Mouse (Mus musculus) lung, postnatal 4 days (tissue): ENCODE data around the gene Pnpla5.
A peak's percentile ranks its signal among the peaks of the same experiment; 100 is the strongest.
"Not testable (repeated sequence)": the region's sequence is repeated elsewhere in the genome, so short reads cannot be mapped to it uniquely, and the experiment has no call there.

Experiments used
- DNase-seq, 2 experiments: peaks; one replicate each; pipeline ENCODE4 v3.0.0; 2021

The Pnpla5 gene

DNA sequence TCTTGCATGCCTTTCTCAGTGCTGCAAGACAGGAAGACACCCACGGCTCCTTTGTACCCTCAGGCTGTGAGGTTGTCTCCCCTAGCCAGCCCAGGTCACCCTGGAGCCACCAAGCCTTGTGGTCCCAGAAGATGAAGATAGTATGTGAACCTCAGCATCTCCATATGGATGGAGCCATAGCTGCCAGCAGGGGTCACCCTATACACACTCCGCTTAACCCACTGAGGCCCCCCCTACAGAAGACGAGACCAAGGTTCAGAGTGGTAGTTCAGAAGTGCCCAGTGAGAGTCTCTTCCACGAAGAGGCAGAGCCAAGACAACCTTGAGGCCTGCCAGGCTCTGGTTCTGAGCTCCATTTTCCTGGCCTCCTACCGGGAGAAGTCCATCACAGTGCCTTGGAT, 7.2 kb downstream of the Pnpla5 start:
- DNase-seq = no peak

DNA sequence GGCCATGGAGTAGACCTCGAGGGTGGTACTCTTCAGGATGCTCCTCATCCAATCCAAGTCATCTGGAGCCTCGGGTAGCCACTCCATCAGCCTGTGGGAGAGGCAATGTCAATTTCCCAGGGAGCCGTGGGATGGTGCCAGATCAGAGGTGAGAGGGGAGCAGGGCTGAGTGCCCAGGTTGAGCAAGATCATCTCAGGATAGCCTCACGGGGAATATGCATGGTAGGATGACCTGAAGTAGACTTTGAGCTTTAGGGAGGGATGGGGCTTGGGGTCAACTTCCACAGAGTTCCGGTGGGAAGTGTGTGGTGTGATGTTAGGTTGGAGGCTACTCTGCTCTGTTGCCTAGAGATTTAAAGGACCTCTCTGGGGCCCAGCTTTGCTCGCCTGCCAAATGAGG, 9.1 kb downstream of the Pnpla5 start:
- no peak for DNase-seq

DNA sequence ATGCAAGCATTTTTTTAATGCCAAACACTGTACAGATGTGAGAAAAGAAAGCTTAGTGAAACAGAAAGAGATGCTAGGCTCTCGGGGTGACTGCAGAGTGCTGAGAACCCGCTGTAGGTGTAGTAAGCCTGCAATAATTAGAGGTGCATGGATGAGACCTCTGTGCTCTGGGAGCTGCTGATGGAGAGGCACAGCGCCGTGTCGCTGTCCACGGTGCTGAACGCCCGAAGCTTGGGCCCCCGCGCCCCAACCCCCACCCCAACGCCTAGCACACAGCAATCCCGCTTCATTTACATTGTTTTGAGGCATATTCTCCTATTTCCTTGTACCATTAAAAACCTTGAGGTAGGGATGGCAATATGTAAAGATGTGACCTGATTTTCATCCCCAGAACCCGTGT, 14.1 kb downstream of the Pnpla5 start:
- peak in 1 of 2 experiments; percentile 30 for DNase-seq

DNA sequence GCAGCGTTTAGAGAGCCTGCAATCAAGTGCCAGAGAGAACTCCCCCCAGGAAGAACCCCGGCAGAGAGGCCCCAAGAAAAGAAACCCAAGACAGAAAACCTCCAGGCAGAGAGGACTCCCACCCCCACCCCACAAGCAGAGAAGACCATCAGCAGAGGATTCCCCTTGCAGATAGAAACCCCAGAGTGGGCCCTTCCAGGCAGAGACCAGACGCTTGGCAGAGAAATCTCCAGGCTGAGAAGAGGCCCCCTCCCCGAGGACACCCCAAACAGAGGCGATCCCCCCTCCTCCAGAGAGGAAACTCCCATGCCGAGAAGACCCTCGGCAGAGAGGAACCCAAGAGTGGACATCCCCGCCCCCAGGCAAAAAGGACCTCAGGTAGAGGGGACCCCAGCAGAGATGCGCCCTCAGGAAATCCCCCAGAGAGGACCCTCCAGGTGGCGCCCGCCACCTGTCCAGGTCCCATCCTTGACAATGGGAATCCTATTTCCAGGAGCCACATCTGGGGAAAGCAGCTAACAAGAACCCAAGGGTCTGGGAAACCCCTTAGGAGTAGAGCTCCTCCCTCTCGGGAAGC, 17.0 kb downstream of the Pnpla5 start:
- DNase-seq = no peak

DNA sequence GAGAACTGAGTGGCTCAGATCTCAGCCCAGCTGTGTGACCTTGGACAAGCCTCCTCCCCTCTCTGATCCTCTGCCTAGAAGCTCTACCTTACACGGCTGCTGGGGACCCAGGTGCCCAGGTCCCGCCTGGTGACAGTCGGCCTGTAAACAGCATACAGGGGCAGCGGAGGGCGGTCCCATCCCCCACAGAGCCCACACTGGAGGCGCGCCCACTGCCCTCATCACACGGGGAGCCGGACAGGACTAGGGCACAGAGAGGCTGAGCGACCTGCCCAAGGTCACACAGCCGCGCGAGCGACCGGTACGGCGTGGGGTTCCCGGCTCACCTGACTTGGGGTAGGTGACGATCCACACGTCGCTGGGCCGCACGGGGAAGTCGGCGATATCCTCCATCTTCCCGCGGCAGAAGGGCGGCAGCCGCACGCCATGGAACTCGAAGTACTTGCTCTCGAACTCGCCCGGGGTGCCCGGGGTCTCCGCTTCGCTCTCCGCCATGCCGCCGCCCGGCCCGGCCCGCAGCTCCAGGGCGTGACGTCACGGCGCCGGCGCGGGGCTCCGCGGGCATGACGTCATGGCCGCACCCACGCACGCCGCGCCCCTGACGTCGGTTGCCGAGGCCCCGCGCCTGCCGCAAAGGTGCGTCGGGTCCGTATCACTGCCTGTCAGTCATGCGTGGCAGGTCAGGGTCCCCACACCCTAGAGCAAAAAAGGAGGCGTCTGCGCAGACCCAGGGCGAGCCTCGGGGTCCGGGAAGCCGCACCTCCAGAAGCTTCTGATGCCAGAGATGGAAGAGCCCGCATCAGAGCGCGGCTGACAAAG, 17.7 kb downstream of the Pnpla5 start, which contains the start of gene Sult4a1:
Gene Sult4a1, minus strand, starts transcription at position 650 of the 819 bp plus-strand sequence.
- DNase-seq = no peak

DNA sequence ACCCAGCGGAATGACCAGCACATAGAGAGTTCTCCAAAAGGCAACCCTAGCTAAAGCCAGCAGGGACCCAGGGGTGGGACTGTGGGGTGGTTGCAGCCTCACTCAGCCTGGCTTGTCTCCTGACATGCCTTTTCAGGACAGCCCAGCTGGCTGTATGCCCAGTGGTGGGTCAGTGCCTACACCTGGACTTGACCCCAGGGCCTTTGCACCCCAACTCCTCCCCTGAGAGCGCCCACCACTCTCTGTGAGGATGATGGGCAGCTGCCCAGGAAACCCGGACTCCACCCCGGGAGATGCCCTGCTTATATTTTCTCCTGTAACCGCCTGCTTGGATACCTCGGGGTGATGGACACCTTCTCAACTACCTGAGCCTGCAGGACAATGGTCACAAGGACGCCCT, 18.3 kb downstream of the Pnpla5 start:
- no peak for DNase-seq

DNA sequence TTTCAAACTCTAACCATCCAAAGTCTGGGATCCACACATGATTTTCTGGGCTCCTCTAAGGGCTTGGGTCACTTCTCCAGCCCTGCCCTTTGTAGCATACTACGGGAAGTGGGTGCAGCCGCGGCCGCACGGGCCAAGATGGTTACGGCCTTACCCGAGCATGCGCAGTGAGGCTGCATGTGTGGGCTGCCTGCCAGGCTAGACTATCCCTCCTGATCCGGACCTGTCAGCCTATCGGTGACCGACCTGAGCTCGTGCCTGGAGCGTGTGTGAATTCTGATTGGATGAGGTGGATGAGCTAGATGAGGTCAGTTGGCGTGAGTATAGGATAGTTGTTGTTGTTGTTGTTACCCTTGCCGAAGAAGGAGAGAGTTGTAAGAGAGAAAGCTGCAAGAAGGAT, 25.4 kb downstream of the Pnpla5 start:
- DNase-seq = not testable (repeated sequence)

DNA sequence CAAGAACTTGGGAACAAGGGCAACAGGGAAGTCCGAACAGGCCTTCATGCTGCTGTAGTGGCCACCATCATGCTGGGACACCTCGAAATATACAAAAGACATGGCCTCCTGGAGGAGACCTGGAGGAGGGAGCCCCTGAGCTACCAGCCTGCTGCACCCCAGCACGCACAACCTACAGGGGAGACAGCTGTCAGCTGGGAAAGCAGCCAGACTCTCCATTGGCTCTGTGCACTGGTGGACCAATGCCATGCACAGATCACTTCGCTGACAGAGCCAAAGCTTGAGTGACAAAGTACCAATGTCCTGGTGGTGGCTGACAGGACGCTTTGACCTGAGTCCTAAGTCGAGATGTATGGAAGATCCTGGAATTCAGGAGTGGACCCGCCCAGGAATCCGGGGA, 26.9 kb downstream of the Pnpla5 start:
- peak in 1 of 2 experiments; percentile 8 for DNase-seq

DNA sequence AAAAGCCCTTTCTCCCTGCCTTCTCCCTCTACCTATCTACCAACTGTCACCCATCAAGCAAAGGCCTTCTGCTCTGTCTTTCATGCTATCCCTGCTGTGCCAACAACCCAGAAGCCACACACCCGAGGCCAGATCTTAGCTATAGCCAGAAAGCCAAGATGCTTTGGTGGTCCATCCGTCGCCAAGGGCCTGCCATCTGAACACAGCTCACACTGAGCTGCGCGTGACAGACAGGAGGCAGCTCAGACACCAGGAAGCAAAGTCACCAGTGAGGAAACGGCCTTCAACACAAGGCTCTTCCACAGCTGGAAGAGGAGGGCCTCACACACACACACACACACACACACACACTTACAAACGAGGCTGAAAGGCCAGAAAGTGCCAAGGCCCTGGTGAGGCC, 28.1 kb downstream of the Pnpla5 start:
- no peak for DNase-seq

DNA sequence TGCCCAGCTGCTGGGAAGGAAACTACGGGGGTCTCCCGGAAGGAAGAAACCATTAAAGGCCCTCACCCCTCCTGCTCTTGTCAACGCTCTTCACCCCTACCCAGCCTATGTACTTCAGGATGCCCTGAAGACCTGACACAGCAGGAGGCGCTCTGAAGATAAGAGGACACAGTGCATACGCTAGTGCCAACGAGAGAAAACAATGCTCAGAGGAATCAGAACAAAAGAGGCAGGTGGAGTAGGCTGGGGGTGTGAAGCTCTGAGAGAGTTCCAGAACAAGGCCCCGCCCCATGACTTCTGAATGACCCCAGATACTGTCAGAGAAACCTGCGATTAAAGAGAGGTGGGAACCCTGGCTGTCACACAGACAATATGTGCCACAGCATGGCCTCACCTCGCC, 36.2 kb downstream of the Pnpla5 start:
- DNase-seq = no peak

DNA sequence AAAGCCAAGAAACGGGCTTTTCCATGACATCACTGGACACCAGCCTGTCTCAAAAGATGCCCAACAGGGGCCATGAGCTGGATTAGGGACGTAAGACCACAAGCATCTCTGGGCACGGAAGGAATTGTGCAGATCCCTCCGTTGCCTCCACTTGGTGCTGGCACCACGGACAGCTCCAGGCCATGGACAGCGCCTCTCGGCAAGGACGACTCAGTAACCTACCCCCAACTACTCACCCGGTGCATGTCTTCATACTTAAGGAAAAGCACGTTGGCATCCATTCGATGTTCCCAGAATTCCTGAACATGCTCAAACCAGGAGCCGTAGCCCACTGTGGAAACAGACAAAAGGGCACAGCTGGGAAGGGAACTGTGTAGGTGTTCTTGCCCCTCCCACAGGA, 36.6 kb downstream of the Pnpla5 start:
- DNase-seq = peak in 1 of 2 experiments; percentile 15

DNA sequence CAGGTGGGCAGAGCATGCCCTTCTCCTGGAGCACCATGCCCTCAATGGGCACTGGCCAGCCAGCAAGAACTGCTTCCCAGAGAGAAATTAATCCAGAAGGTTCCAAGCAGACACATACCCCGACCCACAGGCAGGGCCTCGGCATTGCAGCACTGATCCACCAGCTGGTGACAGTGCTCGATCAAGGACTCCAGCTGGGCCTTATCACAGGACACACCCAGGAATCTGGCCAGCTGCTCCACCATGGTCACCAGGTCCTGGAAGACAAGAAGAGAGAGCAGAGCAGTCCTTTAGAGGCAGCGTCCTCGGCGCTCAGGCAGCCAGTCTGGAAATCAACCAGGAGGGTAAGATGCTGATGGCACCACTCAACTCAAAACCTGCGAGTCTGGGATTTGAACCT, 42.9 kb downstream of the Pnpla5 start:
- DNase-seq = peak; percentile 60 to 86

DNA sequence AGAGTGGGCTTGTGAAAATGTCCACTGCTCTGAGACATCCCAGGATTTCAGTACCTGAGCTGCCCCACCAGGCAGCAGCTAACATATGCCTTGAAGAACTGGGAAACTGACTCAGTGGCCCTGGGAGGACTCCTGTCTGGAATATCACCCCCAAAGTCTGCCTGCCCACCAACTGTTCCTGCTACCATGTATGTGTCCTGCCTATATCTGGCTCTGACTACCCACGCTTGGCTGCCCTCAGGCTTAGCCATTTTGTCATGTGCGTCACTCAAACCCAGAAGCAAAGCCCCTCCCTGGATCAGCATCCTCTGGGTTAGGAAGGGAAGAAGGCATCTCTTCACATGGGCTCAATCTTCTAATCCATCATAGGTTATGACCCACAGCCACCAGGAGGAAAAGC, 43.5 kb downstream of the Pnpla5 start:
- DNase-seq = no peak

DNA sequence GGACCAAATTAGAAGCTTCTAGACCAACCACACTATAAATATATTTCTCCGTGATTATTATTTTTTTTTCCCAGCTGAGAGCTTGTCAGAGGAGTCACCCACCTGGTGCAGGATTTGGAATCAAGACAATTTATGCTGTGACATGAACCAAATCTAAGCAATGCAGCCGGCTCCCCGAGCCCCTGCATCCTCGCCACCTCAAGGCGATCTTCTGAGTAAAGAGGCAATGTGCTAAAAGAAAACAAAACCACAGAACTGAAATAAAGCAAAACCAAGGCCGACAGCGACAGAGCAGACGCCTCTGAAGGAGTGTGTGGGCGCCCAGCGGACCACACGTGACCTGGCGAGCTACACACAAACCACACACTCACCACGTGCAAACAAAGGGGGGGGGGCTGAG, 44.3 kb downstream of the Pnpla5 start:
- no peak for DNase-seq

DNA sequence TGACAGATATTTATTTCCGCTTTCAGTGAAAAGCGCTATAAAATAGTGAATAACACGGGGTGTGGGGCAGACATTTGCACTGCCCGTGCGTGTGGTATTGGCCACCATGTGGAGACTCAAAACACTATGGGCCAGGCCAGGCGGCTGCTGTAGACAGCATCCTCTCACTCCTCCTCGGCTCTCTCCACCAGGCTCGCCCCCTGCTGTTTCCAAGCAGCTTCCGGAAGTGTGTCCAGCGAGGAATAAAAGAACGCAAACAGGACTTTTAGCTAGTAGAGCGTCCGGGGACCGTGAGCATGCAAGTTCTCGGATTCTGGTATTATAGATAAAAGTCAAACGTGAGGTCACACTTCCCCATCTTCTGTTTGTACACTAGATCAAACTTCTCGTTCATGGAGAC, 45.8 kb downstream of the Pnpla5 start:
- DNase-seq = no peak

DNA sequence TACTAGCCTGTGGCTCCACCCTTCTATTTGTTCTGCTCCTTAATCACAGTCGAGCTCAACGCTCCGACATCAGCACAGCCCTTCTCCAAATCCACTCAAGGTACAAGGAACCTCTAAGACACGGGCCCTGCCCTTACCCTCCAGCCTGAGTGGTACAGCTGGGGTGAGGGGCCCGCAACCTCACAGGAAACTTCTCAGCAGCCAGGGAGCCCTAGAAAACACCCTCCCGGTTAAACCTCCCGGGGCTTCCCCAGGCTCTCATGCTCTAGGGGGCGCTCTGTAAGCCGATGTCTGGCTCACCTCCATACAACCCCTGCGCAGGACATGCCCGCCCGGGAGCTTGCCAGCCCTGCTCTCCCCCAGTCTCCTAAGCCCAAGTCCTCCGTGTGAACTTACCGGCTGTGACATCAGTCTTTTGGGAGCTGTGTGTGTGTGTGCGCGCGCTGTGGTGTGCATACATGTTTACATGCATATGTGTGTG, 48.2 kb downstream of the Pnpla5 start:
- DNase-seq = peak in 1 of 2 experiments; percentile 14

DNA sequence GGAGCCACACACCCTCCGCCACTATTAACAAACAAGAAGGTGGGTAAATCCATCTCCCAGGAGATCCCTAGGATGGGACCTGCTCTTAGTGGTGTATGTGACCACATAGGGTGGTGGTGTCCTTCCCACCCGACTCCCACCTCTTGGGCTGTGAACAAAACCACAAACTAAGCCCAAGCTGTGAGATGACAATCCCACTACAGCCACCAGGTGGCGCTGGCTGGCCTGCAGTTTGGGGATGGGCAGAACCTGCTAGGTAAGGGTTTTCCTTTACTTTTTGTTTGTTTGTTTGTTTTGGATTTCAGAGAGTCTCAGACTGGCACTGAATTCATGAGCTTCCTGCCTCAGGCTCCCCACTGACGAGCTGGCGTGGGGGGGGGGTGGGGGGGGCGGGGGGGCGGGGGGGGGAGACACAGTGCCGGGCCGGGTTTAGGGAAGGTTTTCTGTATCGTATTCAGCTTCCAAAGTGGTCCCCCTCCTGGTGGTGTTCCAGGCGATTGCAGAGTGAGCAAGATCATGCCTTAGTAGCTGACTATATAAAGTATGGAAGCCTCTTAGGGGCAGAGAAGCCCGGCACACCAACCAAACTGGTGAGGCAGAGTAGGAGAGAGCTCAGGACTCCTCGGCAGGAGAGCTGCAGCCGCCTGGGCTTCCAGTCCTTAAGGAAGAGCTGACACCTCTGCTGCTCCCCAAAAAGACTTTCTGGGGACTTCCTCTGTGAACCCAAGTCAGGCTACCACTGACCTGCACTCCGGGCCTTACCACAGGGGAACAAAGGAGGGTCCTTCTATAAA, 48.9 kb downstream of the Pnpla5 start:
- DNase-seq = peak; percentile 39 to 61

DNA sequence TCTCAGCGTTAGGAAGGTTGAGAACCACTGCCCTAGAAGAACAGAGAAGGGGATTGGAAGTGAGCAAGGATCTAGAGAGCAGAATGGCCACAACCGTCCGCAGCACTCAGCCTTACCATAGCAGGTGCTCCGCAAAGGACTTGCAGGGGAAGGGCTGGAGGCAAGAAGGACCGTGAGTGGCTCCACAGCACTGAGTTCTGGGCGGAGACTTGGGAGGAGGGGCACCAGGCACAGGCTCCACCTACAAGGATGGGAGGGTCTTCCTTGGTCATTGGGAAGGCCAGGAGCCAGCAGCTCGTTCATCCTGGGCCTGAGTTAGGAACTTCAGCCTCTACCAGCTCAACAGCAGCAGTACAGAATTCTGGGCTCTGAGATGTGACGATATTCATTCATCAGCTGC, 49.9 kb downstream of the Pnpla5 start:
- no peak for DNase-seq

DNA sequence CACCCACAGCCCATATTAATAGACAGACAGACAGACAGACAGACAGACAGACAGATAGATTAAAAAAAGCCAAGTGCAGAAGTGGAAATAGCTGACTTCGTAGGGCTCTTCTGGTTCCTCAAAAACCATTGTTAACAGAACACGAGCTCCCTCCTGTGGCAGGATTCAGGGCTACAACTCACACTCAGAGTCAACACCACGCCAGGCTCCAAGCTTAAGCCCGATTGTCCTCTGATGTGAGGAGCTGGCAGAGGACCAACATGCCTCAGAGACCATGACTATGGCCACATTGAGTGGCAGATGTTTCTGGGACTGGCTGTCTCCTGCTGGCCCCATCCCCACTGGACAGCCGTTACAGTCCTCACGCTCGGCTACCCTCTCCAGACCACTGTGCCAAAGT, 50.7 kb downstream of the Pnpla5 start:
- peak; percentile 70 to 76 for DNase-seq

DNA sequence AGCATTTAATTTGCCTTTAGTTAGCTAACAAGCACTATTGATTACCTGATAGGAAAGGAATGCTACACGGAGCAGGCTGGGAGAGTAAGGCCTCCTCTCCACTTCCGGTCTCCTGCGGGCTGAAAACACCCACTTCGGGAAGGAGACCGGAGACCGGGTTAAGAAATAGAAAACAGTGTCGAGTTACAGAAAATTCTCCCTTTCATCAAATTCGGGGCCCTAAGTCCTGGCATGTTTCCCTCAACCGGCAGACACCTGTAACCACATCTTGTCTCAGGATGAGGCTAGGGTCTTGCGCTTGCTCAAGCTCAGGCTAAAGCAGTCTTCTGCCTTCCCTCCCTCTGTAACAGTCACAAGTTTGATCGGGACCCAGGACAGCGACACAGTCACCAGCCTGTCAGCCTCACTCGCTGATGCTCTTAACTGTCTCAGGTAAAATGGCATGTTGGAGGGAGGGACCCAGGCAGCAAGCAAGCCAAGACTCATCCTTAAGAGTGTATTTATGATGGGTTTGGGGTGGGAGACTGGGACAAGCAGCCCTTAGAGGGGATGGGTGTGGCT, 52.8 kb downstream of the Pnpla5 start:
- no peak for DNase-seq

DNA sequence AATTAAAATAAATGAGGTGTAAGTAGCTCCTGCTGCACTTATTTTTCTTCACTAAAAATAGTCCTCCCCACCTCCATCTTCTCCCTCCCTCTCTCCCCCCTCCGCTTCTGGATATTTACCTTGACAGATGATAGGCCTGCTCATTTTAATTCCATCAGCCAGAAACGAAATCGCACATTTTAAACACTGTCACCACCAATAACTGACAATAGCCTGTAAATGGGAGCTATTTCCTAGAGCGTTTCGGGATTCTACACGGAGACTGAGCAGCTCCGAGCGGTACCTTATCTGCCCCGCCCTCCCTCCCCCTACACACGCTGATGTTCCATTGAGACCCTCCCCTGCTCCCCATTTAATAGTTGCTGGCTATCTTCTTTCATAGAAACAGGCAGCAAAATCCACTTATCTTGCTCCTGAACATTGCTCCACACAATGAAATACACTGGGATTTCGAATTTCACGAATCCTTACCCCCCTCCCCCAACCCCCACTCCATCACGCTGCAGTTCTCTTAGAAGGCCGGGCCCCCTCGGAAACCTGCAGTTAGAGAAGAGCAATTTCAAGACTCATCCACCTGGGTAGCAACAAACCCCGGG, 53.4 kb downstream of the Pnpla5 start:
- no peak for DNase-seq

DNA sequence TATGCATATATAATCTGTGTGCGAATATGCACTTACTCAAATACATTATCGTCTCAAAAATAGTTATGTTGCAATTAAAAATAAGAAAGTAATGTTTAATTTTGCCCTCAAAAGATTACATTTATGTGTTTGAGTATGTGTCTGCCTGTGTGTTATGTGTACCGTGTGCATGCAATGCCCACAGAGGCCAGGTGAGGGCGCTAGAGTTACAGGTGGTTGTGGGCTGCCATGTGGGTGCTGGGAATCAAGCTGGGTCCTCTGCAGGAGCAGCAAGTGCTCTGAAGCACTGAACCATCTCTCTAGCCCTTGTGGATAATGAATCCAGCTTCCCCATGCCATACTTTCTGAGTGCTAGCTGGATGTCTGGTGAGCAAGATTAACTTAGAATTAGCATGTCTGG, 57.3 kb downstream of the Pnpla5 start:
- DNase-seq = no peak

DNA sequence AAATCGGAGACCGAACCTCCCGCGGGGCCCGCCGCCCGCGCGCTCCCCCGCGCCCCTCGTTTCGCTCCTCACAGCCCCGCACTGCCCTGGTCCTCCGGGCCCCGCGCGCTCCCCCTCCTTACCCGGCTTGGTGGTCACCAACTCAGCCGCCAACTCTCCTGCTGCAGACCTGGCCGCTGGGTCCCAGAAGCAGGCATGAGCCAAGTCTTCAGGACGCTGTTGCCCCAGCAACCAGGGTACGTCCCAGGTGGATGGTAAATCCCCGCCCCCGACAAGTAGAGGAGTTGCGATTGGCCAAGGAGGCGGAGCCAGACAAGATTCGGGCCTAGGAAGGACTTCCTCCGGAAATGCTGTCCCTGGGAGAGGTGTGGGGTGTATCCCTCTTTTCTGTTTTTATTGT, 57.8 kb downstream of the Pnpla5 start, which contains the start of gene Efcab6:
Gene Efcab6, minus strand, starts transcription at position 240 of the 400 bp plus-strand sequence.
- DNase-seq = no peak
